ENCODE assay signal across 22 mouse cellular contexts in the genomic region with DNA sequence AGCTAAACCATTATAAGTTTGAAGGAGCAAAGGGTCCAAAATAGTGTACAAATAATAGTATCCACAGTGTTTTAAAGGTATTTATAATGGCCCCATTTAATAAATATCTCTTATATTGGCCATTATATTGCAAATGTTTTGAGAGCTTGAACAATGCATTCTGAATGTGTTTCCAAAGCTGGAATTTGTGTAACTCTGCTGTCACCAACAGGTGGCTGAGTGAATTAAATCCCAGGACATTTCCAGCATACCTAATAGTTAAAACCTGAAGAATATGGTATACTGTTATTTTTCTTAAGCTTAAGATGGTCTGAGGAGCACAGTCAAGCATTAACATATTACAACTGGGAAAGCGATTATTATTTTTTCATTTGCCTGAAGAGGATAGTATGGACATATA.
A peak's percentile ranks its signal among the peaks of the same experiment; 100 is the strongest.
DNase-seq lines count a peak whose midpoint lies in the region; ATAC-seq and TF ChIP-seq lines count a peak whose summit lies in the region.
"Had no signal": no experiment of that assay in that cellular context is flagged by ENCODE, and none has a peak within 500 bp of the region (broad histone marks: within the 10 kb centered on the region; RNA-seq: fewer than 3 reads in every experiment).

No protein-coding gene starts in this region.

- WGBS in intestine, postnatal 0 days = 88% methylated on average over 1 of the region's 1 CpGs
- WGBS in intestine, embryonic 16.5 days = 88% methylated on average over 1 of the region's 1 CpGs
- 86% methylated on average over 1 of the region's 1 CpGs for WGBS in lung, embryonic 14.5 days

- peak; percentile 18 for DNase-seq in lung, embryonic 14.5 days
- no peak for DNase-seq in lung, adult 18-20 months
- peak; percentile 11 for DNase-seq in brain, adult 2 months (ENCODE audit: low read depth, low spot score)
- no peak for DNase-seq in spleen, postnatal 4 days (ENCODE audit: low spot score in 2 of 2)
- DNase-seq: adrenal gland, postnatal 14 days; cerebellum, adult 11 months; cerebellum, adult 9-11 months; gastrocnemius, adult 2 months; kidney, adult 18-20 months; kidney, postnatal 14 days; liver; lung, postnatal 10 days; retina, postnatal 1 day had no signal

- no peak overlapping the region for H3K4me3 ChIP-seq in intestine, postnatal 0 days (ENCODE audit: low read depth, low read length)
- no peak overlapping the region for H3K4me3 ChIP-seq in intestine, embryonic 16.5 days (ENCODE audit: low read length)
- no peak overlapping the region for H3K4me3 ChIP-seq in lung, embryonic 14.5 days (ENCODE audit: low read depth, low read length)
- H3K4me3 ChIP-seq in E14TG2a.4 (replicated peaks; ENCODE audit: low read length) = no peak overlapping the region
- H3K4me3 ChIP-seq: gastrocnemius, adult 2 months; heart, embryonic 15.5 days; limb, embryonic 10.5 days; liver, embryonic 15.5 days; neural tube, embryonic 12.5 days; stomach, embryonic 15.5 days had no signal

- H3K4me2 ChIP-seq in intestine, postnatal 0 days (replicated peaks; ENCODE audit: low read depth) = no peak overlapping the region
- no peak overlapping the region for H3K4me2 ChIP-seq in intestine, embryonic 16.5 days (ENCODE audit: low read depth, low read length)
- no peak overlapping the region for H3K4me2 ChIP-seq in lung, embryonic 14.5 days
- H3K4me2 ChIP-seq: heart, embryonic 15.5 days; liver, embryonic 15.5 days; midbrain, embryonic 11.5 days; neural tube, embryonic 12.5 days; stomach, embryonic 15.5 days had no signal

- H3K4me1 ChIP-seq in intestine, postnatal 0 days (replicated peaks; ENCODE audit: control insufficient read depth, insufficient read depth, low read length) = no peaks in the 10 kb centered on the region
- H3K4me1 ChIP-seq in intestine, embryonic 16.5 days (ENCODE audit: control insufficient read depth, insufficient read depth, low read length) = no peaks in the 10 kb centered on the region
- no peaks in the 10 kb centered on the region for H3K4me1 ChIP-seq in lung, embryonic 14.5 days (ENCODE audit: insufficient read depth)
- no peaks in the 10 kb centered on the region for H3K4me1 ChIP-seq in E14TG2a.4 (replicated peaks; ENCODE audit: low read depth, low read length)
- H3K4me1 ChIP-seq: heart, embryonic 15.5 days; limb, embryonic 10.5 days; liver, embryonic 15.5 days; neural tube, embryonic 12.5 days; stomach, embryonic 15.5 days had no signal

- no peaks in the 10 kb centered on the region for H3K9me3 ChIP-seq in intestine, postnatal 0 days (ENCODE audit: control insufficient read depth)
- H3K9me3 ChIP-seq in intestine, embryonic 16.5 days (ENCODE audit: control insufficient read depth, low read length) = no peaks in the 10 kb centered on the region
- no peaks in the 10 kb centered on the region for H3K9me3 ChIP-seq in lung, embryonic 14.5 days (ENCODE audit: low read depth, low read length)
- H3K9me3 ChIP-seq in E14TG2a.4 (ENCODE audit: low read length) = no peaks in the 10 kb centered on the region
- H3K9me3 ChIP-seq: heart, embryonic 15.5 days; limb, embryonic 10.5 days; neural tube, embryonic 12.5 days; stomach, embryonic 15.5 days had no signal

- H3K9ac ChIP-seq in intestine, postnatal 0 days (ENCODE audit: low read depth, low read length) = no peak overlapping the region
- H3K9ac ChIP-seq in intestine, embryonic 16.5 days (ENCODE audit: low read depth, low read length) = no peak overlapping the region
- no peak overlapping the region for H3K9ac ChIP-seq in lung, embryonic 14.5 days
- H3K9ac ChIP-seq: heart, embryonic 15.5 days; liver, embryonic 15.5 days; neural tube, embryonic 12.5 days; stomach, embryonic 15.5 days had no signal

- no peak overlapping the region for H3K27ac ChIP-seq in intestine, postnatal 0 days (ENCODE audit: low read depth, low read length)
- no peak overlapping the region for H3K27ac ChIP-seq in intestine, embryonic 16.5 days (ENCODE audit: low read length)
- no peak overlapping the region for H3K27ac ChIP-seq in lung, embryonic 14.5 days (ENCODE audit: low read depth)
- H3K27ac ChIP-seq: gastrocnemius, adult 2 months; heart, embryonic 15.5 days; limb, embryonic 10.5 days; liver, embryonic 15.5 days; neural tube, embryonic 12.5 days; stomach, embryonic 15.5 days had no signal

- no peaks in the 10 kb centered on the region for H3K27me3 ChIP-seq in intestine, postnatal 0 days (replicated peaks; ENCODE audit: control insufficient read depth, insufficient read depth, low read length)
- H3K27me3 ChIP-seq in intestine, embryonic 16.5 days (replicated peaks; ENCODE audit: control insufficient read depth, insufficient read depth, low read length) = no peaks in the 10 kb centered on the region
- no peaks in the 10 kb centered on the region for H3K27me3 ChIP-seq in lung, embryonic 14.5 days (ENCODE audit: insufficient read depth, low read length)
- H3K27me3 ChIP-seq in E14TG2a.4 (ENCODE audit: insufficient read depth, low read length) = no peaks in the 10 kb centered on the region
- H3K27me3 ChIP-seq: heart, embryonic 15.5 days; liver, embryonic 15.5 days; neural tube, embryonic 12.5 days; stomach, embryonic 15.5 days had no signal

- TF ChIP-seq CTCF in intestine, postnatal 0 days (IDR thresholded peaks at IDR 0.05; ENCODE audit: low read depth) = peak; percentile 47; the same call in 1 of the 2 replicates
- 0 out of 2 replicates have a peak, but pooled peaks have one; percentile 28 for TF ChIP-seq CTCF in lung, embryonic 14.5 days (IDR thresholded peaks at IDR 0.05; ENCODE audit: low read depth)
- 0 out of 2 replicates have a peak, but pooled peaks have one; percentile 17 for TF ChIP-seq CTCF in E14TG2a.4 (conservative IDR thresholded peaks at IDR 0.05; ENCODE audit: low read length)

- H3K36me3 ChIP-seq in intestine, postnatal 0 days (ENCODE audit: control insufficient read depth, insufficient read depth) = no peaks in the 10 kb centered on the region
- H3K36me3 ChIP-seq in intestine, embryonic 16.5 days (ENCODE audit: control insufficient read depth, insufficient read depth, low read length) = no peaks in the 10 kb centered on the region
- no peaks in the 10 kb centered on the region for H3K36me3 ChIP-seq in lung, embryonic 14.5 days (ENCODE audit: insufficient read depth)
- H3K36me3 ChIP-seq in E14TG2a.4 (ENCODE audit: insufficient read depth, low read length) = no peaks in the 10 kb centered on the region
- H3K36me3 ChIP-seq: heart, embryonic 15.5 days; limb, embryonic 10.5 days; liver, embryonic 15.5 days; neural tube, embryonic 12.5 days; stomach, embryonic 15.5 days had no signal

- no peak for ATAC-seq in intestine, postnatal 0 days
- no peak for ATAC-seq in intestine, embryonic 16.5 days
- no peak for ATAC-seq in lung, embryonic 14.5 days (ENCODE audit: insufficient read depth)

Comparison
In these comparisons a context has a peak if more than half of its experiments do, and no peak if none do; other contexts are left out.
1. DNase-seq: peak in lung, embryonic 14.5 days (single experiment) and brain, adult 2 months (single experiment); none in lung, adult 18-20 months (0 of 2) and spleen, postnatal 4 days (0 of 2).
2. Peak in every context shown above with its lines, with median percentiles within 50 percentile points of each other: CTCF ChIP-seq.